Mouse (Mus musculus) neural tube, embryonic 14.5 days (tissue): Measurements from ENCODE around the gene St5. TPM values are rescaled to one million over a fixed set of nuclear protein-coding genes. Genes with fewer than 3 reads are reported as not detected.

Source experiments
- ATAC-seq: fragments of 200-750 bp; cut with Nextera tagmentation; 2 replicates; pipeline ENCODE4 v1.8.0; 2017; ENCODE audit warnings: low read depth, mild to moderate bottlenecking, moderate TSS enrichment, moderate library complexity
- H3K27ac ChIP-seq: fragments of 300-500 bp; sonication (generic); 2 replicates; pipeline ENCODE4 v1.5.1; 2014; ENCODE audit warnings: low read depth, mild to moderate bottlenecking, control low read depth, low read length, moderate library complexity, mixed read lengths
- H3K27me3 ChIP-seq: fragments of 300-500 bp; sonication (generic); 2 replicates; pipeline ENCODE4 v1.6.1; 2014; ENCODE audit warnings: low read length; ENCODE audit not compliant: control insufficient read depth, insufficient read depth
- H3K36me3 ChIP-seq: fragments of 300-500 bp; sonication (generic); 2 replicates; pipeline ENCODE4 v1.6.1; 2014; ENCODE audit warnings: low read length, mixed read lengths; ENCODE audit not compliant: control insufficient read depth, insufficient read depth
- H3K4me1 ChIP-seq: fragments of 300-500 bp; sonication (generic); 2 replicates; pipeline ENCODE4 v1.6.1; 2014; ENCODE audit warnings: low read length; ENCODE audit not compliant: control insufficient read depth, insufficient read depth
- H3K4me2 ChIP-seq: fragments of 300-500 bp; sonication (generic); 2 replicates; pipeline ENCODE4 v1.6.1; 2014; ENCODE audit warnings: mild to moderate bottlenecking, low read depth, low read length, control low read depth
- H3K4me3 ChIP-seq: fragments of 300-500 bp; sonication (generic); 2 replicates; pipeline ENCODE4 v1.5.1; 2014; ENCODE audit warnings: low read depth, low read length, control low read depth, mixed read lengths
- H3K9ac ChIP-seq: fragments of 300-500 bp; sonication (generic); replicated peaks from 2 replicates; pipeline ENCODE4 v1.6.1; 2014; ENCODE audit warnings: low read depth, mild to moderate bottlenecking, control low read depth, low read length, mixed read lengths
- H3K9me3 ChIP-seq: fragments of 300-500 bp; sonication (generic); 2 replicates; pipeline ENCODE4 v1.6.1; 2016; ENCODE audit warnings: low read length; ENCODE audit not compliant: control insufficient read depth
- WGBS: fragments of 180-500 bp; shearing (Covaris S2); extraction: QIAGEN DNeasy Blood & Tissue Kit; methylation state at CpG from one replicate; pipeline ENCODE4 v1.1.7; 2014; 5-methylcytosine and 5-hydroxymethylcytosine counted together
- polyA plus RNA-seq: library from polyadenylated mRNA; unstranded; fragments of >200 nt; fragmentation: Nextera tagmentation; extraction: Ambion mirVana; gene quantifications from 2 replicates; pipeline ENCODE4 v1.2.1, GENCODE M21; 2014

Gene St5
- polyA plus RNA-seq, 1 experiment from 2014 or later: 18.7 TPM

GRCm38 (mm10) chr7:109707023-109707785 is 3.8 kb upstream of the St5 start:
- H3K27me3 ChIP-seq: no peaks in the 10 kb centered on the region
- H3K9me3 ChIP-seq: no peaks in the 10 kb centered on the region
- H3K4me3 ChIP-seq: no peak overlapping the region
- no peak overlapping the region for H3K4me2 ChIP-seq
- H3K4me1 ChIP-seq: no peaks in the 10 kb centered on the region
- WGBS: 59% methylated on average over 4 of the region's 4 CpGs
- ATAC-seq: no peak
- no peak overlapping the region for H3K9ac ChIP-seq
- no peaks in the 10 kb centered on the region for H3K36me3 ChIP-seq
- H3K27ac ChIP-seq: no peak overlapping the region

- ATAC-seq: no peak
- H3K4me2 ChIP-seq: peak overlapping the region; percentile 62
- no peak overlapping the region for H3K9ac ChIP-seq
- H3K9me3 ChIP-seq: no peaks in the 10 kb centered on the region
- H3K27ac ChIP-seq: no peak overlapping the region
- no peaks in the 10 kb centered on the region for H3K36me3 ChIP-seq
- H3K4me3 ChIP-seq: peak overlapping the region; percentile 67
- WGBS: 65% methylated on average over 3 of the region's 3 CpGs
- no peaks in the 10 kb centered on the region for H3K27me3 ChIP-seq
- H3K4me1 ChIP-seq: no peaks in the 10 kb centered on the region
These were observed 1.1 kb upstream of the St5 start for GRCm38 (mm10) chr7:109704461-109704860.

GRCm38 (mm10) chr7:109704016-109704377 is 592 bp upstream of the St5 start:
- no peaks in the 10 kb centered on the region for H3K27me3 ChIP-seq
- H3K4me2 ChIP-seq: peak overlapping the region; percentile 62
- no peaks in the 10 kb centered on the region for H3K9me3 ChIP-seq
- peak overlapping the region; percentile 67 for H3K4me3 ChIP-seq
- 2% methylated on average over 17 of the region's 17 CpGs for WGBS
- H3K36me3 ChIP-seq: no peaks in the 10 kb centered on the region
- H3K4me1 ChIP-seq: no peaks in the 10 kb centered on the region
- ATAC-seq: no peak; the same call in 1 of the 2 replicates
- H3K27ac ChIP-seq: no peak overlapping the region
- peak overlapping the region; percentile 35 for H3K9ac ChIP-seq

DNA sequence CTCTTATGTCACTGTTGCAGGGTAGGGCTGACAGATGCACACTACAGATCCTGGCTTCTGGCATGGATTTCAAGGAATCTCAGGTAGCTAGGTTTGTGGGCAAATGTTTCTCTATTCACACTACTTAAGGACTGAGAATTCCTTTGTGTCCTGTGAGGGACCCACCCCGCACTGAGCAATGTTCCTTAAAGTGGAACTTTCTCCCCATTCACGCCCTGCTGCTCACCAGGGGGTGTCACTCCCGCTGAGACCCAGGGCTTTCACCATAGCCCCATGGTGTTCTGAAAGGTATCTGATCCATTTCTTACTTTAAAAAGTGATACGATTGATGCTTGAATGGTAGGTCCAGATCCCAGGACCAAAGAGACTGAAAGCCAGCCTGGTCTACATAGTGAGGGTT is 684 bp downstream of the St5 start:
- H3K36me3 ChIP-seq: no peaks in the 10 kb centered on the region
- no peaks in the 10 kb centered on the region for H3K27me3 ChIP-seq
- ATAC-seq: no peak
- no peaks in the 10 kb centered on the region for H3K9me3 ChIP-seq
- peak overlapping the region; percentile 62; the same call in 1 of the 2 replicates for H3K4me2 ChIP-seq
- no peak overlapping the region for H3K27ac ChIP-seq
- 37% methylated on average over 4 of the region's 4 CpGs for WGBS
- H3K4me1 ChIP-seq: no peaks in the 10 kb centered on the region
- no peak overlapping the region for H3K9ac ChIP-seq
- H3K4me3 ChIP-seq: no peak overlapping the region

DNA sequence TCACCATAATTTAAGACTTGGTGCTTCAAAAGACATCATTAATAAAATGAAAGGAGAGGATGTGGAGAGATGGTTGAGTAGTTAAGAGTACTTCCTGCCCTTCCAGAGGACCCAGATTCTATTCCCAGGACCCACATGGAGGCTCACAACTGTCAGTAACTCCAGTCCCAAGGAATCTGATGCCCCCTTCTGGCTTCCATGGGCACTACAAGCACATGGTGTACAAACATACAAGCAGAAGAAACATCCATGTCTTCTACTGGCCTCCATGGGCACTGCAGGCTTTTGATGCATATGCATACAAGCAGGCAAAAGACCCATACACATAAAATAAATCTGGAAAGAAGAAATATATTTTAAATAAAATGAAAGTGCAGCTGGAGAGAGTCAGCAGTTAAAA is 3.2 kb downstream of the St5 start:
- H3K4me1 ChIP-seq: no peaks in the 10 kb centered on the region
- ATAC-seq: no peak

DNA sequence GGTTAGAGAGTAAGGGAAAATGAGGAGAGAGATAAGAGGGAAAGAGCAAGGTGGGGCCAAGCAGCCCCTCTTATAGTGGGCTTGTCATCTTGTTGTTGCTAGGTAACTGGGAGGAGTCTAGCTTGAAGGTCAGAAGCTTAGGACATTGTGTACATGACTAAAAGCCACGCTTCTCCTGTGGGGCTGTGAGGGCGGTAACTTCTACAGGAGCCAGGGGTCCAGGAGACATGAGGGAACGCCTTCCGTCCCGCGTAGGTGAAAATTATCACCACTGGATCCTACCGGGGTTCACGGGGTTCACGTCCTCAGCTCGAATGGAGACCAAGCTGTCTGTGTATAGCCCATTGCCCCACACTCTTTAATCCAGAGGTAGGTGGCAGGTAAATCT is 8.1 kb downstream of the St5 start:
- Histone ChIP-seq H3K27me3 (no peaks in the 10 kb centered on the region), H3K4me1 (no peaks in the 10 kb centered on the region), H3K9me3 (no peaks in the 10 kb centered on the region), H3K4me3 (no peak overlapping the region), H3K36me3 (no peaks in the 10 kb centered on the region), H3K4me2 (no peak overlapping the region), H3K27ac (no peak overlapping the region), H3K9ac (no peak overlapping the region)
- no peak for ATAC-seq
- 90% methylated on average over 10 of the region's 10 CpGs for WGBS

More for the DNA sequence above, 3.2 kb downstream of the St5 start:
- Histone ChIP-seq H3K4me2 (no peak overlapping the region), H3K27ac (no peak overlapping the region), H3K36me3 (no peaks in the 10 kb centered on the region), H3K9ac (no peak overlapping the region), H3K27me3 (no peaks in the 10 kb centered on the region), H3K4me3 (no peak overlapping the region), H3K9me3 (no peaks in the 10 kb centered on the region)

DNA sequence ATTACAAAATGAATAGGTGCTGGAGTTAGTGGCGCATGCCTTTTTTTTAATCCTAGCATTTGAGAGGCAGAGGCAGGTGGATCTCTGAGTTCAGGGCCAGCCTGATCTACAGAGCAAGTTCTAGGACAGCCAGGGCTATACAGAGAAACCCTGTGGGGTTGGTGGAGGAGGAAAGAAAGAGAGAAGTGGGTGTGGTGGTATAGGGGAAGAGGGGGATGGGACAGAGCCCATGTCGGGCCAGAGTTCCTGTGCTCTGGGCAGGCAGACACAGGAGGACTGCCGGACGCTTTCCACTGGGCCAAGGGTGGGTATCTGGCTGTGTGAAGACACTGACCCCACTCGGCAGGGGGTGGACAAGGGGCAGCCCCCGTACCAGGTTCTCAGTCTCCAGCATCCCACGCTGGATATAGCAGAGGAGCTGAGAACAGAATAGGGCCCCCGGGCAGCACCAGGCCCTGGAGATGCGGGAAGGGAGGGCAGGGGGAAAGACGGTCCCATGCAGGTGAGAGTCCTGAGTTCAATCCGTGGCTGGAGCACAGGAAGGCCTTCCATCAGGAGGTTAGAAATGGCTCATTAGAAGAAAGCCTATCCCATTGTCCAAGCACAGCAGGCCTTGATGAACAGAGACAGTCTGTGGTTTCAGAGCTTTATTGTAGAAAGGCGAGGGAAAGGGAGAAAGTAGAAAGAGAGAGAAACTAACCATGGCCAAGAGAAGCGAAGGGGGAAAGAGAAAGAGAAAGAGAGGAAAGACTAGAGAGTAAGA is 8.6 kb downstream of the St5 start:
- Histone ChIP-seq H3K9me3 (no peaks in the 10 kb centered on the region), H3K36me3 (no peaks in the 10 kb centered on the region), H3K27ac (no peak overlapping the region), H3K9ac (no peak overlapping the region), H3K4me1 (no peaks in the 10 kb centered on the region), H3K27me3 (no peaks in the 10 kb centered on the region), H3K4me3 (no peak overlapping the region), H3K4me2 (no peak overlapping the region)
- no peak for ATAC-seq
- WGBS: 80% methylated on average over 13 of the region's 13 CpGs

DNA sequence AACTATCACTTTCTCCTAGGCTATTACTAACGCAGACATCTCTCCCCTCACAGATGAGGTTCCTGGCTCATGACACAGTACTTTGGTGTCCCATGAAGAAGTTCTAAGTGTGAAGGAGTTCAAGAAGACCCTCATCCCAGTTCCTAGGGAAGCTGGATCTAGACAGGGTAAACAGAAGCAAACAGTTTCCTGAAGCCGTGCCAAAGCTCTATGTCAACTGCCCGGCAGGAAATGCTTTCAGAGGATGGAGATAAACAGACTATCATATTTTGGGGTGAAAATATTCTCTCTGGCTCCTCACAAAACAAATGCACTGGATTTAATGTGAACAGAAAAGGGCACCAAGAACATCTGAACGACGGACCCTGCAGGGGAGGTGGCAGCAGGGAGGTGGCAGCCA is 12.4 kb downstream of the St5 start:
- ATAC-seq: no peak
- Histone ChIP-seq H3K36me3 (no peaks in the 10 kb centered on the region), H3K4me3 (no peak overlapping the region), H3K9me3 (no peaks in the 10 kb centered on the region), H3K9ac (no peak overlapping the region), H3K27ac (no peak overlapping the region), H3K4me1 (no peaks in the 10 kb centered on the region), H3K4me2 (no peak overlapping the region), H3K27me3 (no peaks in the 10 kb centered on the region)
- WGBS: 87% methylated on average over 5 of the region's 5 CpGs

DNA sequence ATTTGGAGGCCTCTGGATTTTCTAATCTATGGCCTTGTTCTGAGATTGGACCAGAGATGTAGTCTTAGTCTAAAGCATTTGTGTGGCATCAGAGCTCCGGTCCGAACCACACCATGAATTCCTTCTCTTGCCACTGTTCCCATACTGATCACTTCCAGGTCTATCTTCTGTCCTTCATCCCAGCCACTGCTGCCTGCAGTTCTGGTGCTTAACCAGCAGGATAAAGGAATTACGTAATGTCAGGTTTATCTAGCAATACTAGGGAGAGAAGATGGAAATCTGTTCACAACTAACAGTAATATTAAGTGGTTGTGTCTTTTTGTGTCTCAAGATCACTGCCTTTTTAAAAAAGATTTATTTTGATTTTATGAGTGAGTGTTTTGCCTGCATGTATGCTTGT is 13.3 kb downstream of the St5 start:
- no peak overlapping the region for H3K9ac ChIP-seq
- H3K4me2 ChIP-seq: no peak overlapping the region
- no peaks in the 10 kb centered on the region for H3K36me3 ChIP-seq
- no peaks in the 10 kb centered on the region for H3K27me3 ChIP-seq
- no peak for ATAC-seq
- H3K27ac ChIP-seq: no peak overlapping the region
- H3K9me3 ChIP-seq: no peaks in the 10 kb centered on the region
- no peaks in the 10 kb centered on the region for H3K4me1 ChIP-seq
- no peak overlapping the region for H3K4me3 ChIP-seq
- 96% methylated on average over 3 of the region's 3 CpGs for WGBS
